Mouse (Mus musculus) monocyte, adult 5-6 weeks (primary cell): ENCODE results near the gene Mt4. TPM values are rescaled to one million over a fixed set of nuclear protein-coding genes. Genes with fewer than 3 reads are reported as not detected.

Source experiments
- ATAC-seq: fragments of 153-309, 156-312 bp; replicated peaks from 2 replicates; pipeline ENCODE4 v1.8.0; 2017; ENCODE audit warnings: mild to moderate bottlenecking; ENCODE audit not compliant: low TSS enrichment, insufficient number of reproducible peaks, severe bottlenecking, poor library complexity, low FRiP score
- total RNA-seq: library from RNA; stranded (forward); fragments of 200-1000, 200-491, 200-594 nt; gene quantifications from 3 replicates; pipeline ENCODE4 v1.2.3, GENCODE M21; 2017

Mt4 gene
- total RNA-seq, 1 experiment from 2014 or later = not detected

- ATAC-seq = no peak
Measured at GRCm38 (mm10) chr8:94172809-94173732, 36.1 kb downstream of the Mt4 start.

GRCm38 (mm10) chr8:94173848-94174403, 36.9 kb downstream of the Mt4 start:
- no peak for ATAC-seq

GRCm38 (mm10) chr8:94174619-94175213, 37.7 kb downstream of the Mt4 start:
- no peak for ATAC-seq

- ATAC-seq = no peak
Measured at GRCm38 (mm10) chr8:94177716-94178390, 40.9 kb downstream of the Mt4 start.

GRCm38 (mm10) chr8:94178857-94179712, 42.1 kb downstream of the Mt4 start, which contains the start of gene Mt1:
Mt1 (plus strand) TSS chr8:94179082.
- ATAC-seq = peak; percentile 90

- ATAC-seq = no peak
Measured at GRCm38 (mm10) chr8:94179713-94180560, 42.9 kb downstream of the Mt4 start.

- no peak for ATAC-seq
Measured at GRCm38 (mm10) chr8:94180561-94180908, 43.5 kb downstream of the Mt4 start.

- no peak for ATAC-seq
Measured at GRCm38 (mm10) chr8:94182055-94182929, 45.3 kb downstream of the Mt4 start.

- ATAC-seq = peak; percentile 67
Measured at GRCm38 (mm10) chr8:94183117-94183516, 46.1 kb downstream of the Mt4 start.

- no peak for ATAC-seq
Measured at GRCm38 (mm10) chr8:94184357-94184843, 47.4 kb downstream of the Mt4 start.

- no peak for ATAC-seq
Measured at GRCm38 (mm10) chr8:94185791-94186190, 48.8 kb downstream of the Mt4 start.

- no peak for ATAC-seq
Measured at GRCm38 (mm10) chr8:94186542-94186941, 49.5 kb downstream of the Mt4 start.

GRCm38 (mm10) chr8:94187290-94188002, 50.4 kb downstream of the Mt4 start:
- no peak for ATAC-seq
